Comparison of ENCODE assay signal across 9 mouse cellular contexts in genomic region chr12:33225117-33225541, GRCm38 (mm10).
DNase-seq lines count a peak whose midpoint lies in the region; ATAC-seq and TF ChIP-seq lines count a peak whose summit lies in the region.
"Had no signal": no experiment of that assay in that cellular context is flagged by ENCODE, and none has a peak within 500 bp of the region (broad histone marks: within the 10 kb centered on the region; RNA-seq: fewer than 3 reads in every experiment).

No protein-coding gene starts in this region.

- H3K36me3 ChIP-seq in heart, embryonic 10.5 days: no peaks in the 10 kb centered on the region
- no peaks in the 10 kb centered on the region for H3K36me3 ChIP-seq in heart, adult 2 months (ENCODE audit: control insufficient read depth, insufficient read depth, low read length)
- H3K36me3 ChIP-seq in forebrain, embryonic 16.5 days (ENCODE audit: control insufficient read depth, insufficient read depth): no peaks in the 10 kb centered on the region
- no peaks in the 10 kb centered on the region for H3K36me3 ChIP-seq in neural tube, embryonic 14.5 days (ENCODE audit: control insufficient read depth, insufficient read depth, low read length)
- H3K36me3 ChIP-seq: heart, embryonic 12.5 days had no signal

- no peak overlapping the region for H3K4me3 ChIP-seq in heart, embryonic 10.5 days
- H3K4me3 ChIP-seq in heart, adult 2 months: no peak overlapping the region
- no peak overlapping the region for H3K4me3 ChIP-seq in forebrain, embryonic 16.5 days (replicated peaks; ENCODE audit: low read length)
- no peak overlapping the region for H3K4me3 ChIP-seq in neural tube, embryonic 14.5 days (ENCODE audit: low read depth, low read length)
- H3K4me3 ChIP-seq: heart, embryonic 12.5 days had no signal

- no peak overlapping the region for H3K9ac ChIP-seq in heart, adult 2 months (ENCODE audit: low read depth, low read length)
- peak overlapping the region; percentile 28; the same call in 1 of the 2 replicates for H3K9ac ChIP-seq in forebrain, embryonic 16.5 days (replicated peaks; ENCODE audit: low read depth, low read length)
- H3K9ac ChIP-seq in neural tube, embryonic 14.5 days (replicated peaks; ENCODE audit: low read depth, low read length): 0 out of 2 replicates have a peak overlapping the region, but pooled peaks have one; percentile 12
- H3K9ac ChIP-seq: heart, embryonic 12.5 days had no signal

- H3K9me3 ChIP-seq in heart, embryonic 10.5 days: no peaks in the 10 kb centered on the region
- H3K9me3 ChIP-seq in forebrain, embryonic 16.5 days (ENCODE audit: control insufficient read depth, low read length): no peaks in the 10 kb centered on the region
- no peaks in the 10 kb centered on the region for H3K9me3 ChIP-seq in neural tube, embryonic 14.5 days (ENCODE audit: control insufficient read depth, low read length)
- H3K9me3 ChIP-seq: heart, embryonic 12.5 days had no signal

- H3K4me1 ChIP-seq in heart, embryonic 10.5 days: peaks cover 51% of the 10 kb centered on the region
- peaks cover 10% of the 10 kb centered on the region for H3K4me1 ChIP-seq in heart, adult 2 months (ENCODE audit: control insufficient read depth, insufficient read depth, low read length)
- peaks cover 27% of the 10 kb centered on the region for H3K4me1 ChIP-seq in forebrain, embryonic 16.5 days (replicated peaks; ENCODE audit: control insufficient read depth, insufficient read depth, low read length)
- H3K4me1 ChIP-seq in neural tube, embryonic 14.5 days (ENCODE audit: control insufficient read depth, insufficient read depth, low read length): peaks cover 15% of the 10 kb centered on the region

- WGBS in heart, embryonic 10.5 days: 67% methylated on average over 11 of the region's 11 CpGs
- 88% methylated on average over 11 of the region's 11 CpGs for WGBS in heart, adult 2 months
- WGBS in forebrain, embryonic 16.5 days: 6% methylated on average over 11 of the region's 11 CpGs
- 26% methylated on average over 11 of the region's 11 CpGs for WGBS in neural tube, embryonic 14.5 days

- peak overlapping the region; percentile 24 for H3K4me2 ChIP-seq in forebrain, embryonic 16.5 days (ENCODE audit: low read length)
- 0 out of 2 replicates have a peak overlapping the region, but pooled peaks have one; percentile 23 for H3K4me2 ChIP-seq in neural tube, embryonic 14.5 days (ENCODE audit: low read depth, low read length)
- H3K4me2 ChIP-seq: heart, embryonic 12.5 days had no signal

- no peak for TF ChIP-seq CTCF in heart, adult 2 months (IDR thresholded peaks at IDR 0.05)

- no peak for DNase-seq in heart, embryonic 10.5 days (ENCODE audit: low spot score)
- no peak for DNase-seq in heart, adult 2 months
- DNase-seq in layer of hippocampus, postnatal 14 days (ENCODE audit: low spot score in 2 of 2): peak; percentile 59 to 67
- no peak for DNase-seq in kidney, adult 9 months
- DNase-seq in embryo, embryonic 9.5 days (ENCODE audit: extremely low spot score): no peak

- ATAC-seq in forebrain, embryonic 16.5 days: peak; percentile 89
- ATAC-seq in neural tube, embryonic 14.5 days (ENCODE audit: low read depth): peak; percentile 84
- no peak for ATAC-seq in CD4-positive, CD25-positive, alpha-beta regulatory T cell, adult 4 months

- no peaks in the 10 kb centered on the region for H3K27me3 ChIP-seq in heart, embryonic 10.5 days (ENCODE audit: insufficient read depth, poor library complexity, severe bottlenecking)
- no peaks in the 10 kb centered on the region for H3K27me3 ChIP-seq in heart, adult 2 months (ENCODE audit: control insufficient read depth, insufficient read depth, low read length)
- no peaks in the 10 kb centered on the region for H3K27me3 ChIP-seq in forebrain, embryonic 16.5 days (replicated peaks; ENCODE audit: control insufficient read depth, insufficient read depth, low read length)
- no peaks in the 10 kb centered on the region for H3K27me3 ChIP-seq in neural tube, embryonic 14.5 days (ENCODE audit: control insufficient read depth, insufficient read depth, low read length)
- H3K27me3 ChIP-seq: heart, embryonic 12.5 days had no signal

- TF ChIP-seq EP300 in heart, adult 2 months (IDR thresholded peaks at IDR 0.05; ENCODE audit: insufficient read depth, low read depth, low read length): no peak

- intact Hi-C loops in heart, adult 2 months (cut with DNase I): no loop called here

- no peak for TF ChIP-seq POLR2A in heart, adult 2 months (IDR thresholded peaks at IDR 0.05; ENCODE audit: insufficient read depth, low read depth, low read length)

- H3K27ac ChIP-seq in heart, embryonic 10.5 days: 0 out of 2 replicates have a peak overlapping the region, but pooled peaks have one; percentile 29
- no peak overlapping the region for H3K27ac ChIP-seq in heart, adult 2 months
- H3K27ac ChIP-seq in forebrain, embryonic 16.5 days (ENCODE audit: low read length): peak overlapping the region; percentile 75
- H3K27ac ChIP-seq in neural tube, embryonic 14.5 days (ENCODE audit: low read depth, low read length): peak overlapping the region; percentile 72

- no peaks in the 10 kb centered on the region for H3K79me2 ChIP-seq in heart, adult 2 months (replicated peaks; ENCODE audit: control insufficient read depth, insufficient read depth, low read length)

Comparison
In these comparisons a context has a peak if more than half of its experiments do, and no peak if none do; other contexts are left out.
1. DNase-seq: peak in layer of hippocampus, postnatal 14 days (2 of 2); none in heart, embryonic 10.5 days (single experiment), heart, adult 2 months (0 of 2), kidney, adult 9 months (single experiment) and embryo, embryonic 9.5 days (single experiment).